Mouse (Mus musculus) left cerebral cortex, adult 9 months (tissue): ENCODE data around the gene Olfr1291-ps1.

ENCODE experiments used
- DNase-seq, 2 experiments: peaks; one replicate each; pipeline ENCODE4 v3.0.0; 2022; ENCODE audit warnings: low spot score in 2 of 2

Gene Olfr1291-ps1

GRCm38 (mm10) chr2:111496880-111497279 is at the start of gene Olfr1291-ps1:
Olfr1291-ps1 (plus strand) TSS chr2:111497180.
- no peak for DNase-seq

- no peak for DNase-seq
Measured at GRCm38 (mm10) chr2:111448842-111449241, 48.1 kb upstream of the Olfr1291-ps1 start, which contains the start of gene Olfr1287. Olfr1287 (plus strand) TSS chr2:111449142.

DNA sequence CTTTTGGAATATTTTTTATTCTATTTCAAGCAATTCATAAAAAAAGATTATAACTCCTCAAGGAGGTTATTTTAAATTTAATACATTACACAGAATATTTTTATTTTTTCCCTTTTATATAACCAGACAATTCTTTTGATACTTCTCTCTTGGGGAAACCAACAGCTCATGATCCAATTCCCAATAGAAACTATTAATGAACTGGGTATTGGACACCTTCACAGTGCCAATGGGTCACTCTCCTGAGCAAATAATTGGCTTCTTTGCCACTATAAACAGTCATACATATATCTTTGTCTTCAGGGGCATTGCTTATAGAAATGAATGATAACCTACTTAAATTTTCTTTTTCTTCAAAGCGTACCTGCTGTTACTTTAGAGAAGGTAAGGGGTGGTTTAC is 23.2 kb upstream of the Olfr1291-ps1 start, which contains the start of gene Olfr1288:
Gene Olfr1288 (plus strand): TSS at position 301 of the 400 bp plus-strand sequence.
- DNase-seq: no peak

DNA sequence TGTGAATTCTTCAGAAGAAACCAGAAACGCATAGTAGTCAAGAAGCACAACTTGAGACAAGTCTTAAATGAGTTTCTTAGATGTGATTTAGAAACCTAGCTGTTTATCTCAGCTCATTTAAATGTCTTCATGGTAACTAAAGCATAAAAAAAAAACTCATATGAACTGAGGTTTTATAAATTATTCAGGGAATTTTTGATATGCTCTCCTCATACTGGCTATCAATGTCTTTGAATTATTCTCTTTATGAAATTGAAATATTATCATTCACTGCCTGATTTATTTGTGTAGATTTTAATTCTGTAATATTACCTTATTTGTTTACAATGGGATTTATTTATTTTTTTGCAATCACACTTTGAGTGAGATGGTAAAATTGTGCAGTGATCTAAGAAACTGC is 16.5 kb upstream of the Olfr1291-ps1 start, which contains the start of gene Olfr1289:
Gene Olfr1289 (plus strand): TSS at position 301 of the 400 bp plus-strand sequence.
- no peak for DNase-seq

DNA sequence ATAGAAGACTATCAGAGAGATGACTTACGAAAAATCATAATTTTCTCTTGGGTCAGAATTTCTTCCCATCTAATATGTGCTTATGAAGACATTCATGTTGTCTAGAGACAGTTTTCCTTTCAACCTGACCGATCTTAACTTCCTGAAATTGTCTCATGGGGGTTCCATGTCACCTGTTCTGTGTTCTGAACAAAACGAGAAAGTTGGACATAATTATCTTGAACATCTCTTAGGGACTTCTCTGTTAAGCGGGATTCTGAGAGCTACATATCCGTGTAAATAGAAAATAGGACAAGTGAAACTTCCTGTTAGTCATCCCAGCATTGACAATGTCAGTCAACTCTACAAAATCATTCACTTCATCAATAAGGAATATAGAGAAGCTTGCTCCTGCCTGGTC is 3.3 kb upstream of the Olfr1291-ps1 start, which contains the start of gene Olfr1290:
Gene Olfr1290 (minus strand): TSS at position 101 of the 400 bp plus-strand sequence.
- no peak for DNase-seq

DNA sequence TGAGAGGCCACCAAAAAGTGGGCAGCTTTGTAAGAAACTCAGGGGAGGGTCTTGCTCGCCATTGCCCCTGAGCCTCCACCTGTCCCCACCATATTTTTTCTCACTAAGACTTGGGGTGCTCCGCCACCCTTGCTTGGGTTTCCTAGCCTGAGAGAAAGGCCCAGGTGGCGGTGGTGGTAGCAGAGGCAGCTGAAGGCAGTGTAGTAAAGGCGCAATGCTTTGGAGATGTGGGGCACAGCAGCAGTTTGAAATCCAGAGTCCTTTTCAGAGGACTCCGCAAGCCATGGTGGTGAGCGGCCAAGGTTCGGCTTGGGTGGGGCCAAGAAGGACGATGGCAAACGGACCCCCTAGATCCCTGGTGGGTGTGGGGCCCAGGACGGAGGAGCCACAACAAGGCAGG is 20.5 kb downstream of the Olfr1291-ps1 start:
- no peak for DNase-seq

GRCm38 (mm10) chr2:111524903-111525302 is 27.9 kb downstream of the Olfr1291-ps1 start, which contains the start of gene Olfr1293-ps:
Olfr1293-ps (plus strand) TSS chr2:111525203.
- no peak for DNase-seq

DNA sequence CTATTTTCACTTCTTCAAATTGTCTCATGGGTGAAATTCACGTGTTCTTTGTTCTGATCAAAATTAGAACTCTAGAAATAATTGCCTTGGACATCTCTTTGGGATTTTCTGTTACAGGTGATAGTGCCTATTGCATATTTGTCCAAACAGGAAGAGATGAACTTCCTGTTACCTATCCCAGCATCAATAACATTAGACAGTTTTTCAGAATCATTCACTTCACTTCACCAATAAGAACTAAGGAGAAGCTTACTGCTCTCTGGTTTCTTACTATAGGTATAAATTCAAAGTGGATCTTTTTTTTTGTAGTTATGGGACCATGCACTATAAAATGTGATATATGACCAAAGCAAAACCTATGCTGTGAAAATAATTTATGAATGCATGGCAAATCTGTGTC is 43.2 kb downstream of the Olfr1291-ps1 start, which contains the start of gene Olfr1294:
Gene Olfr1294 (minus strand): TSS at position 101 of the 400 bp plus-strand sequence.
- DNase-seq: no peak
